In the genomic region with DNA sequence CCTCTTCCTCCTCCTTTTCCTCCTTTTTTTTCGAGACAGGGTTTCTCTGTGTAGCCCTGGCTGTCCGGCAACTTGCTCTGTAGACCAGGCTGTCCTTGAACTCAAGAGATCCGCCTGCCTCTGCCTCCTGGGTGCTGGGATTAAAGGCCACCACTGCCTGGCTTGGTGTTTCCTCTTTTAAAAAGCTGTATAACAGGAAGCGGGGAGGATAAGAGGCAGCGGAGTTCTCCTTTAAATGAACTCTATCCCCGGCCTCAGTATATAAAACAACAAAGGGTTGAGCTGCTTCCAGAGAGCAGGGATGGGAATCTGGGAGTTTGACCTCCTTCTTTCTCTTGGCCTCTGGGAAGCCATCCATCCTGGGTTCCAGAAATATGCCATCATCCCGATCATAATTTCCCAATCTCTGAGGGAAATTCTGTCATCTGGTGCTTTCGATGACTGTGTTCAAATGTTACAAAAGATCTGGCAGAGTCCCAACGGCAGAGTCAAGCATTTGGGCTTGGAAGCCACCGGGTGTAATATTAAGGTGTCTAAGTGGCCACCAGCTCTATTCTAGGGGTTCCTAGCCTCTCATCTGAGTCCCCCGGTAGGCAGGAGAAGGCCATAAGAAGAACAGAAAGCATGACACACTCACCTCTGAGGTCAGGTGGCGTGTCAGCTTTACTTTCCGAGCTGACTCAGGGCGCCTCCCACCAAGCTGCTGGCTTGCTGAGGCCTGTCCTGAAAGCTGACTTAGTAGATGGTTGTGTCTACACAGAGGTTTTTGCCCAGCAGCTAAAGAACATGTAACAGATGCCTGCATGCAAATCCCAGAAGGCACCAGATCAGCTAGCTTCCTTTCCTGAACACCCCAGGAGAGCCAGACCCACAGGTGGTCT, we compare ENCODE assay signal across 10 mouse cellular contexts. TPM values are rescaled to one million over a fixed set of nuclear protein-coding genes. Genes with fewer than 3 reads are reported as not detected.
DNase-seq lines count a peak whose midpoint lies in the region; ATAC-seq and TF ChIP-seq lines count a peak whose summit lies in the region.
"Had no signal": no experiment of that assay in that cellular context is flagged by ENCODE, and none has a peak within 500 bp of the region (broad histone marks: within the 10 kb centered on the region; RNA-seq: fewer than 3 reads in every experiment).

No protein-coding gene starts in this region.

- H3K27ac ChIP-seq in forebrain, embryonic 10.5 days: peak overlapping the region; percentile 67; the same call in 1 of the 2 replicates
- H3K27ac ChIP-seq in forebrain, postnatal 0 days (ENCODE audit: low read depth, low read length): no peak overlapping the region
- H3K27ac ChIP-seq in midbrain, embryonic 10.5 days (replicated peaks): 0 out of 2 replicates have a peak overlapping the region, but pooled peaks have one; percentile 23
- H3K27ac ChIP-seq in midbrain, embryonic 13.5 days: no peak overlapping the region
- H3K27ac ChIP-seq in heart, embryonic 15.5 days: peak overlapping the region; percentile 82
- peak overlapping the region; percentile 83 for H3K27ac ChIP-seq in stomach, embryonic 15.5 days

- no peak for ATAC-seq in forebrain, postnatal 0 days
- no peak for ATAC-seq in midbrain, embryonic 13.5 days
- no peak for ATAC-seq in heart, embryonic 15.5 days (replicated peaks; ENCODE audit: insufficient number of reproducible peaks, insufficient read depth, low FRiP score, low read depth)
- no peak for ATAC-seq in stomach, embryonic 15.5 days (ENCODE audit: insufficient read depth, low FRiP score, low read depth)

- TF ChIP-seq CTCF in forebrain, postnatal 0 days (IDR thresholded peaks at IDR 0.05; ENCODE audit: low read depth): no peak

- no peak overlapping the region for H3K4me2 ChIP-seq in forebrain, postnatal 0 days (ENCODE audit: low read depth)
- no peak overlapping the region for H3K4me2 ChIP-seq in midbrain, embryonic 13.5 days (replicated peaks)
- no peak overlapping the region for H3K4me2 ChIP-seq in heart, embryonic 15.5 days
- no peak overlapping the region for H3K4me2 ChIP-seq in stomach, embryonic 15.5 days

- peaks cover 57% of the 10 kb centered on the region for H3K4me1 ChIP-seq in forebrain, embryonic 10.5 days
- peaks cover 3% of the 10 kb centered on the region; the same call in 1 of the 2 replicates for H3K4me1 ChIP-seq in forebrain, postnatal 0 days (ENCODE audit: insufficient read depth)
- peaks cover 48% of the 10 kb centered on the region for H3K4me1 ChIP-seq in midbrain, embryonic 10.5 days
- peaks cover 42% of the 10 kb centered on the region for H3K4me1 ChIP-seq in midbrain, embryonic 13.5 days (replicated peaks)
- peaks cover 52% of the 10 kb centered on the region for H3K4me1 ChIP-seq in heart, embryonic 15.5 days (replicated peaks)
- H3K4me1 ChIP-seq in stomach, embryonic 15.5 days: peaks cover 50% of the 10 kb centered on the region

- no peaks in the 10 kb centered on the region for H3K36me3 ChIP-seq in forebrain, embryonic 10.5 days (replicated peaks)
- no peaks in the 10 kb centered on the region for H3K36me3 ChIP-seq in forebrain, postnatal 0 days (ENCODE audit: insufficient read depth)
- no peaks in the 10 kb centered on the region for H3K36me3 ChIP-seq in midbrain, embryonic 10.5 days
- no peaks in the 10 kb centered on the region for H3K36me3 ChIP-seq in midbrain, embryonic 13.5 days
- H3K36me3 ChIP-seq in heart, embryonic 15.5 days: no peaks in the 10 kb centered on the region
- no peaks in the 10 kb centered on the region for H3K36me3 ChIP-seq in stomach, embryonic 15.5 days

- no peak overlapping the region for H3K9ac ChIP-seq in forebrain, postnatal 0 days
- no peak overlapping the region for H3K9ac ChIP-seq in midbrain, embryonic 13.5 days (replicated peaks)
- H3K9ac ChIP-seq in heart, embryonic 15.5 days: 0 out of 2 replicates have a peak overlapping the region, but pooled peaks have one; percentile 1
- no peak overlapping the region for H3K9ac ChIP-seq in stomach, embryonic 15.5 days

- H3K4me3 ChIP-seq in forebrain, embryonic 10.5 days: no peak overlapping the region
- no peak overlapping the region for H3K4me3 ChIP-seq in forebrain, postnatal 0 days (ENCODE audit: low read depth, low read length)
- no peak overlapping the region for H3K4me3 ChIP-seq in midbrain, embryonic 10.5 days
- no peak overlapping the region for H3K4me3 ChIP-seq in midbrain, embryonic 13.5 days (replicated peaks)
- H3K4me3 ChIP-seq in heart, embryonic 15.5 days: no peak overlapping the region
- no peak overlapping the region for H3K4me3 ChIP-seq in stomach, embryonic 15.5 days (replicated peaks)
- H3K4me3 ChIP-seq: erythroblast, embryonic 14.5 days had no signal

- DNase-seq in forebrain, embryonic 10.5 days (ENCODE audit: extremely low spot score, low spot score): no peak
- DNase-seq in forebrain, postnatal 0 days: no peak
- no peak for DNase-seq in midbrain, embryonic 10.5 days (ENCODE audit: low spot score)
- no peak for DNase-seq in embryo, embryonic 10 days (ENCODE audit: low spot score)
- DNase-seq in right cerebral cortex, postnatal 36 days (ENCODE audit: low spot score in 2 of 2): no peak
- DNase-seq: right cerebral cortex, postnatal 4 days had no signal

- H3K9me3 ChIP-seq in forebrain, embryonic 10.5 days: no peaks in the 10 kb centered on the region
- no peaks in the 10 kb centered on the region for H3K9me3 ChIP-seq in forebrain, postnatal 0 days (ENCODE audit: low read length)
- no peaks in the 10 kb centered on the region for H3K9me3 ChIP-seq in midbrain, embryonic 10.5 days (replicated peaks)
- H3K9me3 ChIP-seq in midbrain, embryonic 13.5 days: no peaks in the 10 kb centered on the region
- no peaks in the 10 kb centered on the region for H3K9me3 ChIP-seq in heart, embryonic 15.5 days (replicated peaks)
- H3K9me3 ChIP-seq in stomach, embryonic 15.5 days: no peaks in the 10 kb centered on the region

- no peaks in the 10 kb centered on the region for H3K27me3 ChIP-seq in forebrain, embryonic 10.5 days (ENCODE audit: poor library complexity, severe bottlenecking)
- H3K27me3 ChIP-seq in forebrain, postnatal 0 days (ENCODE audit: insufficient read depth, low read length): no peaks in the 10 kb centered on the region
- H3K27me3 ChIP-seq in midbrain, embryonic 10.5 days (ENCODE audit: low read depth, poor library complexity, severe bottlenecking): no peaks in the 10 kb centered on the region
- H3K27me3 ChIP-seq in midbrain, embryonic 13.5 days: no peaks in the 10 kb centered on the region
- H3K27me3 ChIP-seq in heart, embryonic 15.5 days: no peaks in the 10 kb centered on the region
- H3K27me3 ChIP-seq in stomach, embryonic 15.5 days (replicated peaks): no peaks in the 10 kb centered on the region

- WGBS in forebrain, embryonic 10.5 days: 90% methylated on average over 14 of the region's 14 CpGs
- WGBS in forebrain, postnatal 0 days: 89% methylated on average over 14 of the region's 14 CpGs
- 88% methylated on average over 14 of the region's 14 CpGs for WGBS in midbrain, embryonic 10.5 days
- WGBS in midbrain, embryonic 13.5 days: 92% methylated on average over 14 of the region's 14 CpGs
- WGBS in heart, embryonic 15.5 days: 68% methylated on average over 14 of the region's 14 CpGs
- WGBS in stomach, embryonic 15.5 days: 76% methylated on average over 14 of the region's 14 CpGs

RNA-seq across cellular contexts. Expression of gene Srp9, which starts 36.5 kb away (rescaled TPM):
- 157 and 159 TPM in 2 replicates for polyA plus RNA-seq in forebrain, embryonic 10.5 days (2016; fragmentation: Nextera tagmentation; extraction: Ambion mirVana)
- 82.9 and 90.1 TPM in 2 replicates for total RNA-seq in forebrain, postnatal 0 days (2014; rRNA removed)
- polyA plus RNA-seq in forebrain, postnatal 0 days (2015; fragmentation: Nextera tagmentation; extraction: Ambion mirVana): 150 and 179 TPM in 2 replicates
- 156 and 165 TPM in 2 replicates for polyA plus RNA-seq in midbrain, embryonic 10.5 days (2016; fragmentation: Nextera tagmentation; extraction: Ambion mirVana)
- polyA plus RNA-seq in midbrain, embryonic 13.5 days (2015; fragmentation: Nextera tagmentation; extraction: Ambion mirVana): 135 and 142 TPM in 2 replicates
- 88.4 and 109 TPM in 2 replicates for polyA plus RNA-seq in heart, embryonic 15.5 days (2015; fragmentation: Nextera tagmentation; extraction: Ambion mirVana)
- 158 and 161 TPM in 2 replicates for polyA plus RNA-seq in stomach, embryonic 15.5 days (2015; fragmentation: Nextera tagmentation; extraction: Ambion mirVana)

Comparison
In these comparisons a context has a peak if more than half of its experiments do, and no peak if none do; other contexts are left out.
1. H3K27ac ChIP-seq: peak in forebrain, embryonic 10.5 days (single experiment), midbrain, embryonic 10.5 days (single experiment), heart, embryonic 15.5 days (single experiment) and stomach, embryonic 15.5 days (single experiment); none in forebrain, postnatal 0 days (single experiment) and midbrain, embryonic 13.5 days (single experiment).